Mouse (Mus musculus): ENCODE results near the gene Gm973.

DNA sequence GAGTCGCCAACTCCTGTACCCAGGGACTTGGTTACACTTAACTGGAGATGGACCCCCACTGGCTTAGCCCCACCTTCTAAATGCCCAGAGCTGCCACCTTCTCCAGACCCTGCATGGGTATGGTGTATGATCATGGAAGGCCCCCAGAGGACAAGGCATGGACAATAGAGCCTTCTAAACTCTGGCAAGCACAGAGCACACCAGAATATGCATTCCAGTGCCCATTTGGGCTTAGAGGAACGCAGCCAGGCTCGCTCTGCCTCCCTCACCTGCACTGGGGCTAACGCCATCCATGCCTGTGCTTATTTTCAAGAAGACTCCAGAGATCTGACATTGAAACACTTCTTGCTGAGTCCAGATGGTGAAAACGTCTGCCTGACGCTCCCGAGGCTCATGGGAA is 50.2 kb downstream of the Gm973 start:
- TF ChIP-seq CTCF (IDR thresholded peaks at IDR 0.05; ENCODE audit: low read depth, low read length) (no peak), POLR2A (IDR thresholded peaks at IDR 0.05; ENCODE audit: borderline replicate concordance, low read depth, low read length) (no peak)

All from bone marrow macrophage, adult 2 months (primary cell).